Mouse (Mus musculus) B cell, adult (primary cell): ENCODE measurements around the gene Nfyc. TPM values are rescaled to one million over a fixed set of nuclear protein-coding genes. Genes with fewer than 3 reads are reported as not detected.

Experiments
- total RNA-seq: library from RNA; stranded (reverse); gene quantifications from 4 replicates; pipeline ENCODE4 v1.2.4, GENCODE M21; 2023; ENCODE audit not compliant: inconsistent age

The Nfyc gene
- total RNA-seq = 76.5 to 92.3 TPM (median 83.3 TPM) in 4 replicates

GRCm38 (mm10) chr4:120831472-120831871, at the start of gene Nfyc:
Nfyc (minus strand) TSS chr4:120831572.

GRCm38 (mm10) chr4:120854588-120855319, 23.4 kb upstream of the Nfyc start, which contains the start of gene Rims3:
Rims3 (plus strand) TSS chr4:120854816.

GRCm38 (mm10) chr4:120747941-120748866, 83.2 kb downstream of the Nfyc start, which contains the start of gene Kcnq4:
Kcnq4 (minus strand) TSS chr4:120748612.

Other genes starting within 250 kb of the Nfyc start
- not detected in 4 replicates for gene Gm8439, start 242.8 kb downstream of the Nfyc start, total RNA-seq
- gene Cited4, start 165.0 kb downstream of the Nfyc start, total RNA-seq = 0.55 TPM in 1 of 4 replicates, not detected in the others
- gene Kcnq4, start 83.0 kb downstream of the Nfyc start, total RNA-seq = not detected in 4 replicates
- gene Rims3, start 23.2 kb upstream of the Nfyc start, total RNA-seq = 0.64 to 1.4 TPM (median 0.94 TPM) in 4 replicates
- gene Exo5, start 93.4 kb upstream of the Nfyc start, total RNA-seq = 6.1 to 8.8 TPM (median 8.0 TPM) in 4 replicates
- 6.4 to 10.7 TPM (median 8.8 TPM) in 4 replicates for gene Zfp69, start 120.1 kb upstream of the Nfyc start, total RNA-seq
- 368 to 391 TPM (median 374 TPM) in 4 replicates for gene Smap2, start 185.7 kb upstream of the Nfyc start, total RNA-seq
- not detected in 4 replicates for gene Col9a2, start 207.8 kb upstream of the Nfyc start, total RNA-seq